Mouse (Mus musculus): ENCODE measurements around the gene Gm8279.
"Not testable (repeated sequence)": the region's sequence is repeated elsewhere in the genome, so short reads cannot be mapped to it uniquely, and the experiment has no call there.

The Gm8279 gene

GRCm38 (mm10) chr14:5131219-5131618 lies at the start of gene Gm8279:
Gene Gm8279 (plus strand): TSS chr14:5131519.
- DNase-seq = not testable (repeated sequence)

- DNase-seq = not testable (repeated sequence)
These were observed 32.9 kb downstream of the Gm8279 start, which contains the start of gene Gm3317 for GRCm38 (mm10) chr14:5164235-5164634. Gene Gm3317 (plus strand): TSS chr14:5164535.

GRCm38 (mm10) chr14:5185493-5185892 lies 54.2 kb downstream of the Gm8279 start, which contains the start of gene Gm8271:
Gene Gm8271 (plus strand): TSS chr14:5185793.
- DNase-seq = not testable (repeated sequence)

Data from kidney, postnatal 25 days (tissue).